Mouse (Mus musculus) MEL (cell line): Measurements from ENCODE around the gene Itsn2. TPM values are rescaled to one million over a fixed set of nuclear protein-coding genes. Genes with fewer than 3 reads are reported as not detected.

ENCODE experiments used
- DNase-seq: peaks from one replicate; pipeline ENCODE4 v3.0.0; 2011; ENCODE audit warnings: low read depth, low spot score
- H3K27ac ChIP-seq: 2 replicates; pipeline ENCODE4 v1.5.1; 2012; ENCODE audit warnings: low read depth, mild to moderate bottlenecking, control low read depth, low read length, moderate library complexity; ENCODE audit not compliant: control insufficient read depth
- H3K27me3 ChIP-seq, 2 experiments: fragments of 150-350 bp in 1 of 2; sonication (generic) in 1 of 2; 2 replicates each; pipeline ENCODE4 v1.6.1; 2012; ENCODE audit warnings: low read length in 2 of 2, mild to moderate bottlenecking in 2 of 2, improper control_type of control experiment in 1 of 2, moderate library complexity in 1 of 2; ENCODE audit not compliant: insufficient read depth in 2 of 2, control insufficient read depth in 1 of 2
- H3K36me3 ChIP-seq, 2 experiments: 2 replicates each; pipeline ENCODE4 v1.6.1; 2012 to 2014; ENCODE audit warnings: low read length in 2 of 2, improper control_type of control experiment in 1 of 2, inconsistent platforms in 1 of 2, mild to moderate bottlenecking in 1 of 2; ENCODE audit not compliant: insufficient read depth in 2 of 2, control insufficient read depth in 1 of 2
- H3K4me1 ChIP-seq, 2 experiments: fragments of 150-350 bp in 1 of 2; sonication (generic) in 1 of 2; 2 replicates each; pipeline ENCODE4 v1.6.1; 2012; ENCODE audit warnings: low read length in 2 of 2, improper control_type of control experiment in 1 of 2, mild to moderate bottlenecking in 1 of 2; ENCODE audit not compliant: insufficient read depth in 2 of 2, control insufficient read depth in 1 of 2
- H3K4me3 ChIP-seq, 2 experiments: fragments of 150-350 bp in 1 of 2; sonication (generic) in 1 of 2; 2 replicates each; pipeline ENCODE4 v1.5.1; 2012; ENCODE audit warnings: low read depth in 2 of 2, low read length in 2 of 2, mild to moderate bottlenecking in 2 of 2, moderate library complexity in 2 of 2, control low read depth in 1 of 2, improper control_type of control experiment in 1 of 2; ENCODE audit not compliant: control insufficient read depth in 1 of 2, insufficient read depth in 1 of 2
- H3K79me2 ChIP-seq: 2 replicates; pipeline ENCODE4 v1.6.1; 2012; ENCODE audit warnings: mild to moderate bottlenecking, low read length, moderate library complexity; ENCODE audit not compliant: control insufficient read depth, poor library complexity, insufficient read depth
- H3K9ac ChIP-seq: 2 replicates; pipeline ENCODE4 v1.6.1; 2012; ENCODE audit warnings: low read depth, mild to moderate bottlenecking, control low read depth, low read length, moderate library complexity; ENCODE audit not compliant: control insufficient read depth, poor library complexity, severe bottlenecking
- H3K9me3 ChIP-seq: fragments of 150-350 bp; sonication (generic); replicated peaks from 2 replicates; pipeline ENCODE4 v1.6.1; 2012; ENCODE audit warnings: mild to moderate bottlenecking, low read length, improper control_type of control experiment, moderate library complexity; ENCODE audit not compliant: insufficient read depth
- BHLHE40 ChIP-seq: IDR thresholded peaks from 2 replicates; pipeline ENCODE4 v1.6.1; 2012; ENCODE audit warnings: low read depth, mild to moderate bottlenecking, inconsistent platforms, low read length, improper control_type of control experiment, borderline replicate concordance
- CHD2 ChIP-seq: IDR thresholded peaks from 2 replicates; pipeline ENCODE4 v1.6.1; 2011; ENCODE audit warnings: low read length, improper control_type of control experiment
- E2F4 ChIP-seq: IDR thresholded peaks from 2 replicates; pipeline ENCODE4 v1.6.1; 2011; ENCODE audit warnings: low read depth, low read length, improper control_type of control experiment, borderline replicate concordance
- EP300 ChIP-seq, 2 experiments: IDR thresholded peaks; 2 replicates each; pipeline ENCODE4 v1.6.1; 2011; ENCODE audit warnings: improper control_type of control experiment in 2 of 2, low read length in 2 of 2, low read depth in 1 of 2, mild to moderate bottlenecking in 1 of 2
- ETS1 ChIP-seq: IDR thresholded peaks from 2 replicates; pipeline ENCODE4 v1.6.1; 2012; ENCODE audit warnings: low read depth, mild to moderate bottlenecking, inconsistent platforms, low read length, improper control_type of control experiment, moderate library complexity
- GABPA ChIP-seq: IDR thresholded peaks from 2 replicates; pipeline ENCODE4 v1.6.1; 2012; ENCODE audit warnings: low read depth, mild to moderate bottlenecking, inconsistent platforms, low read length, improper control_type of control experiment, moderate library complexity
- GATA1 ChIP-seq: IDR thresholded peaks from 2 replicates; pipeline ENCODE4 v1.6.1; 2011; ENCODE audit warnings: low read depth, low read length, improper control_type of control experiment
- HCFC1 ChIP-seq: IDR thresholded peaks from 2 replicates; pipeline ENCODE4 v1.6.1; 2012; ENCODE audit warnings: low read depth, mild to moderate bottlenecking, inconsistent platforms, low read length, improper control_type of control experiment, moderate library complexity
- KAT2A ChIP-seq: conservative IDR thresholded peaks from 2 replicates; pipeline ENCODE4 v1.6.1; 2012; ENCODE audit warnings: low read depth, low read length, improper control_type of control experiment, inconsistent platforms
- MAFK ChIP-seq: IDR thresholded peaks from 2 replicates; pipeline ENCODE4 v1.6.1; 2011; ENCODE audit warnings: low read depth, mild to moderate bottlenecking, low read length, improper control_type of control experiment, borderline replicate concordance
- MAX ChIP-seq: IDR thresholded peaks from 2 replicates; pipeline ENCODE4 v1.6.1; 2011; ENCODE audit warnings: low read length, improper control_type of control experiment
- MXI1 ChIP-seq: IDR thresholded peaks from 2 replicates; pipeline ENCODE4 v1.6.1; 2011; ENCODE audit warnings: mild to moderate bottlenecking, low read depth, low read length, improper control_type of control experiment
- MYB ChIP-seq: IDR thresholded peaks from 2 replicates; pipeline ENCODE4 v1.6.1; 2011; ENCODE audit warnings: mild to moderate bottlenecking, low read depth, low read length, improper control_type of control experiment
- NELFE ChIP-seq: IDR thresholded peaks from 2 replicates; pipeline ENCODE4 v1.6.1; 2011; ENCODE audit warnings: low read depth, low read length, improper control_type of control experiment
- NRF1 ChIP-seq: IDR thresholded peaks from 2 replicates; pipeline ENCODE4 v1.6.1; 2014; ENCODE audit warnings: low read depth, mild to moderate bottlenecking, inconsistent platforms, low read length, improper control_type of control experiment, moderate library complexity; ENCODE audit not compliant: poor library complexity, insufficient read depth, severe bottlenecking
- POLR2A ChIP-seq, 2 experiments: IDR thresholded peaks; 2 replicates each; pipeline ENCODE4 v1.6.1; 2011 to 2012; ENCODE audit warnings: low read length in 2 of 2, mild to moderate bottlenecking in 2 of 2, control low read depth in 1 of 2, improper control_type of control experiment in 1 of 2, low read depth in 1 of 2, moderate library complexity in 1 of 2; ENCODE audit not compliant: control insufficient read depth in 1 of 2, insufficient read depth in 1 of 2, poor library complexity in 1 of 2
- POLR2AphosphoS5 ChIP-seq: IDR thresholded peaks from 2 replicates; pipeline ENCODE4 v1.6.1; 2012; ENCODE audit warnings: low read depth, borderline replicate concordance, mild to moderate bottlenecking, inconsistent platforms, low read length, moderate library complexity, mixed read lengths
- RAD21 ChIP-seq: IDR thresholded peaks from 2 replicates; pipeline ENCODE4 v1.6.1; 2011; ENCODE audit warnings: mild to moderate bottlenecking, low read depth, low read length, improper control_type of control experiment
- RCOR1 ChIP-seq: IDR thresholded peaks from 2 replicates; pipeline ENCODE4 v1.6.1; 2012; ENCODE audit warnings: low read depth, mild to moderate bottlenecking, inconsistent platforms, low read length, improper control_type of control experiment
- SIN3A ChIP-seq: IDR thresholded peaks from 2 replicates; pipeline ENCODE4 v1.6.1; 2012; ENCODE audit warnings: low read length, improper control_type of control experiment, inconsistent platforms
- SMC3 ChIP-seq: IDR thresholded peaks from 2 replicates; pipeline ENCODE4 v1.6.1; 2011; ENCODE audit warnings: low read depth, low read length, improper control_type of control experiment
- TAL1 ChIP-seq: IDR thresholded peaks from 2 replicates; pipeline ENCODE4 v1.6.1; 2012; ENCODE audit warnings: mild to moderate bottlenecking, inconsistent platforms, low read length, moderate library complexity, mixed read lengths
- TCF12 ChIP-seq: IDR thresholded peaks from 2 replicates; pipeline ENCODE4 v1.6.1; 2014; ENCODE audit warnings: low read depth, mild to moderate bottlenecking, inconsistent platforms, low read length, improper control_type of control experiment, moderate library complexity
- UBTF ChIP-seq: IDR thresholded peaks from 2 replicates; pipeline ENCODE4 v1.6.1; 2012; ENCODE audit warnings: low read depth, mild to moderate bottlenecking, inconsistent platforms, low read length, improper control_type of control experiment, moderate library complexity, borderline replicate concordance; ENCODE audit not compliant: insufficient read depth
- ZMIZ1 ChIP-seq: IDR thresholded peaks from 2 replicates; pipeline ENCODE4 v1.6.1; 2012; ENCODE audit warnings: low read depth, mild to moderate bottlenecking, inconsistent platforms, low read length, improper control_type of control experiment, moderate library complexity
- ZNF384 ChIP-seq: IDR thresholded peaks from 2 replicates; pipeline ENCODE4 v1.6.1; 2012; ENCODE audit warnings: low read depth, mild to moderate bottlenecking, inconsistent platforms, low read length, improper control_type of control experiment
- polyA plus RNA-seq, 2 experiments: library from polyadenylated mRNA; stranded (reverse) in 1 of 2; unstranded in 1 of 2; fragments of >175 nt in 1 of 2; fragments of >200 nt in 1 of 2; gene quantifications; 2 replicates each; pipeline versions ENCODE4 v1.2.1 to v1.2.4; 2012; ENCODE audit warnings: low replicate concordance in 2 of 2, low read depth in 1 of 2; ENCODE audit not compliant: insufficient read length in 2 of 2, insufficient read depth in 1 of 2, missing spikeins in 1 of 2
- total RNA-seq: library from RNA; depleted of rRNA; stranded (reverse); fragments of 300-350 nt; gene quantifications from 2 replicates; pipeline ENCODE4 v1.2.3, GENCODE M21; 2012; rRNA removed

Itsn2 gene
- 40.1 and 41.9 TPM in 2 replicates for total RNA-seq
- polyA plus RNA-seq: 100 to 1,000 TPM in 1 of 2 experiments, 10 to 100 TPM in 1; 47.5 to 218 TPM

DNA sequence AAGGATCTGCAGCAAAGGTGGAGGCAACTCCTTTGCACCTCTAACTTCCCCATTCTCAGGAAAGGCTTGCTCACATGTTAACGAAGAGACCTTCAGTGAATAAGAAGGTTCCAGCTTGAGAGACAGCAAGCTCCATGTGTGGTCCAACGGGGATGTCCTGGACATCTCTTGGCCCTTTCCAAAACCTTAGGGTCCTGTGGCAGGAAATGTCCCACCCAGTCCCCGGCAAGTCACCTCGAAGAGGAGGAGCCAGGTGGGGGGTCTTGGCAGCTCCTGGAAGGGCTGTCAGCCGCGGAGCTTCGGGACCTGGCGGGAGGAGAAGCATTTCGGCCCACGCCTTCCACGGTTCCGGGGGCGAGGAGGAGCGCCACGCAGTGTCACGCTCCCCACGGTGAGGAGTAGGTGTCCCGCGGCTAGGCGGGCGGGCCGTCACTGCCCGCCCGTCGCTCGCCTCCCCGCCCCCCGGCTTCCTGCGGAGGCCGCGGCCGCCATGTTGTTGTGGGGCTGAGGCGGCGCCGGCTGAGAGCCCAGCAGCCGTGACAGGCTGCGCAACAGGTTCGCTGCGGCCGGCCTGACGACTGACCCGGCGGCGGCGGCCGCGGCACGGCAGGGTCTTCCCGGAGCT, at the start of gene Itsn2, which contains the start of gene Gm3625:
Gene Itsn2 (plus strand): TSS at position 98 of the 625 bp plus-strand sequence.
Gene Gm3625 (minus strand): TSS at position 387 of the 625 bp plus-strand sequence.
- Histone ChIP-seq H3K79me2 (peaks cover 32% of the 10 kb centered on the region), H3K4me1 (peaks cover 3 to 6% of the 10 kb centered on the region in 2 experiments), H3K9ac (peak within 1 kb of the TSS; percentile 90), H3K4me3 (peak within 1 kb of the TSS; percentile 88 to 96), H3K27ac (peak within 1 kb of the TSS; percentile 81), H3K9me3 (no peaks in the 10 kb centered on the region), H3K36me3 (peaks cover 0 to 22% of the 10 kb centered on the region in 2 experiments; a peak in 2 of 4 replicates), H3K27me3 (no peaks in the 10 kb centered on the region)
- DNase-seq: peak; percentile 82
- TF ChIP-seq GABPA (no peak), TAL1 (no peak), BHLHE40 (no peak), HCFC1 (peak; percentile 56; the same call in 1 of the 2 replicates), SMC3 (no peak), TCF12 (no peak), GATA1 (no peak), POLR2A (IDR thresholded peaks at IDR 0.05; ENCODE audit: control insufficient read depth in 1 of 2, insufficient read depth in 1 of 2, low read depth in 1 of 2, low read length in 2 of 2, poor library complexity in 1 of 2) (peak; percentile 56 to 60), CHD2 (no peak), RAD21 (no peak), UBTF (no peak), MXI1 (peak; percentile 70), ZNF384 (no peak), NELFE (peak; percentile 54; the same call in 1 of the 2 replicates), MYB (no peak), ZMIZ1 (no peak), NRF1 (no peak), SIN3A (peak; percentile 21; the same call in 1 of the 2 replicates)

- Histone ChIP-seq H3K27me3 (no peaks in the 10 kb centered on the region), H3K27ac (no peak overlapping the region), H3K4me1 (peaks cover 0 to 3% of the 10 kb centered on the region in 2 experiments; a peak in 2 of 4 replicates), H3K4me3 (no peak overlapping the region), H3K9me3 (no peaks in the 10 kb centered on the region), H3K79me2 (no peaks in the 10 kb centered on the region), H3K36me3 (peaks cover 0 to 2% of the 10 kb centered on the region in 2 experiments; a peak in 2 of 4 replicates), H3K9ac (no peak overlapping the region)
- no peak for DNase-seq
- TF ChIP-seq KAT2A (no peak), RCOR1 (no peak), TCF12 (no peak), RAD21 (no peak), ZNF384 (no peak), MAFK (no peak), MAX (no peak), MYB (no peak), ZMIZ1 (no peak), POLR2A (IDR thresholded peaks at IDR 0.05; ENCODE audit: control insufficient read depth in 1 of 2, insufficient read depth in 1 of 2, low read depth in 1 of 2, low read length in 2 of 2, poor library complexity in 1 of 2) (no peak), POLR2AphosphoS5 (no peak), GABPA (no peak), E2F4 (no peak), EP300 (IDR thresholded peaks at IDR 0.05; ENCODE audit: low read depth in 1 of 2, low read length in 2 of 2) (no peak), NRF1 (no peak), ETS1 (no peak)
These were observed 48.0 kb upstream of the Itsn2 start for GRCm38 (mm10) chr12:4544400-4544919.
